ENCODE assay signal across 9 mouse cellular contexts in the genomic region with DNA sequence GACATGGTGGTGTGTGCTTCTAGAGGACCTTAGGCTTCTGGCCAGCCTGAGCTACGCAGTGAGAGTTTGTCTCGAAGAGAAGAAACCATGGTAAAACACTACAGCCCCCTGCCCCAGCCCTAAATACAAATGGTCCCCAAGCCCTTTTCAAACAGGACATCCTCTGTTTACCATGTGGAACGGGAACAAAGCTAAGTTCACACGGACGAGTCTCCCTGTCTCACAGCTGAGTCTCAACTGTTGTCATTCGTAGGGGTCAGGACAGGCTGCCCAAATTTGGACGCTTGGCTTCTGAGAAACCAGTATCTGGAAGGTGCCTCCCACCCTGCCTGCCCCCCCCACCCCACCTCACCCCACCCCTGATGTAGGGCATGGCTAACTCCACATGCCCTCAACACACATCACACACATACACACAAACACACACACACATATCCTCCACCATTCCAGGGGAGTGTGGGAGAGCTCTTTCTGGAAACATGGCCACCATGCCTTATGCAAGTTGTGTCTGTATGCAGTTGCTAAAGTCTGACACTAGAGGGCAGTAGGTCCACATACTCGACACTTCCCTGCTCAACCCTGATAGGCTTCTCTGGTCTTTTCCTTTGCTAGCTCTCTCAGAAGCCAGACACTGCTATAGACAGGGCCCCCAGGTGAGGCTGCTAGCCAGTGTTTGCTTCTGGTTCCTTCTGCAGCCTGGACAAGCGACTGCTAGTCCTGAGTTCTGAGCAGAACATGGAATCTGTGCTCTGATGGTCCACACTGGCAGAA. TPM values are rescaled to one million over a fixed set of nuclear protein-coding genes. Genes with fewer than 3 reads are reported as not detected.
DNase-seq lines count a peak whose midpoint lies in the region; ATAC-seq and TF ChIP-seq lines count a peak whose summit lies in the region.
"Not testable (repeated sequence)": the region's sequence is repeated elsewhere in the genome, so short reads cannot be mapped to it uniquely, and the experiment has no call there.
"Had no signal": no experiment of that assay in that cellular context is flagged by ENCODE, and none has a peak within 500 bp of the region (broad histone marks: within the 10 kb centered on the region; RNA-seq: fewer than 3 reads in every experiment).

No protein-coding gene starts in this region.

- H3K4me1 ChIP-seq in hindbrain, embryonic 16.5 days (ENCODE audit: control insufficient read depth, insufficient read depth, low read depth, low read length); lung, adult 2 months (ENCODE audit: control insufficient read depth, insufficient read depth, low read length); neural tube, embryonic 14.5 days (ENCODE audit: control insufficient read depth, insufficient read depth, low read length): not testable (repeated sequence)

- not testable (repeated sequence) for H3K4me2 ChIP-seq in hindbrain, embryonic 16.5 days (ENCODE audit: low read length); neural tube, embryonic 14.5 days (ENCODE audit: low read depth, low read length)

- TF ChIP-seq CTCF in lung, adult 2 months (IDR thresholded peaks at IDR 0.05; ENCODE audit: insufficient read depth, low read length), result not testable (repeated sequence)

- H3K27me3 ChIP-seq in hindbrain, embryonic 16.5 days (replicated peaks; ENCODE audit: control insufficient read depth, insufficient read depth, low read length); neural tube, embryonic 14.5 days (ENCODE audit: control insufficient read depth, insufficient read depth, low read length): not testable (repeated sequence)

- H3K9ac ChIP-seq in hindbrain, embryonic 16.5 days (ENCODE audit: low read depth, low read length); neural tube, embryonic 14.5 days (replicated peaks; ENCODE audit: low read depth, low read length): not testable (repeated sequence)

- not testable (repeated sequence) for H3K27ac ChIP-seq in hindbrain, embryonic 16.5 days (ENCODE audit: low read depth, low read length); neural tube, embryonic 14.5 days (ENCODE audit: low read depth, low read length)

- H3K4me3 ChIP-seq in hindbrain, embryonic 16.5 days (ENCODE audit: low read length); lung, adult 2 months (replicated peaks; ENCODE audit: extremely low read depth, low read depth, low read length); neural tube, embryonic 14.5 days (ENCODE audit: low read depth, low read length): not testable (repeated sequence)

- 66% methylated on average over 9 of the region's 9 CpGs for WGBS in hindbrain, embryonic 16.5 days
- 58% methylated on average over 9 of the region's 9 CpGs for WGBS in lung, adult 2 months
- 68% methylated on average over 9 of the region's 9 CpGs for WGBS in neural tube, embryonic 14.5 days

- DNase-seq in cerebellum, postnatal 4 days (ENCODE audit: low spot score in 2 of 2), result peak; percentile 16 to 43
- peak; percentile 26 to 65 for DNase-seq in frontal cortex, postnatal 36 days (ENCODE audit: low spot score in 2 of 2)
- DNase-seq in layer of hippocampus, adult 9-10 months (ENCODE audit: low spot score), result peak; percentile 65
- peak; percentile 22 for DNase-seq in lung, adult 2 months
- peak; percentile 26 for DNase-seq in thymus, postnatal 0 days (ENCODE audit: low spot score)

- H3K9me3 ChIP-seq in hindbrain, embryonic 16.5 days (ENCODE audit: control insufficient read depth, low read length), result peaks cover 20% of the 10 kb centered on the region
- H3K9me3 ChIP-seq in neural tube, embryonic 14.5 days (ENCODE audit: control insufficient read depth, low read length), result not testable (repeated sequence)

- not testable (repeated sequence) for H3K36me3 ChIP-seq in hindbrain, embryonic 16.5 days (ENCODE audit: control insufficient read depth, insufficient read depth, low read length); neural tube, embryonic 14.5 days (ENCODE audit: control insufficient read depth, insufficient read depth, low read length)

- TF ChIP-seq POLR2A in lung, adult 2 months (IDR thresholded peaks at IDR 0.05; ENCODE audit: borderline replicate concordance, extremely low read depth, low read depth, low read length), result not testable (repeated sequence)

- ATAC-seq in activated CD4-positive, CD25-positive, alpha-beta regulatory T cell, adult 4 months, result peak; percentile 40
- ATAC-seq in hindbrain, embryonic 16.5 days, result peak; percentile 94
- ATAC-seq in neural tube, embryonic 14.5 days (ENCODE audit: low read depth), result peak; percentile 90

RNA-seq across cellular contexts. Expression of gene Tcp10c, which starts 17.2 kb away (rescaled TPM):
- polyA plus RNA-seq in activated CD4-positive, CD25-positive, alpha-beta regulatory T cell, adult 4 months (2017; shearing (Covaris generic)), result not detected
- not detected in 2 replicates for polyA plus RNA-seq in hindbrain, embryonic 16.5 days (2015; fragmentation: Nextera tagmentation; extraction: Ambion mirVana)
- not detected in 2 replicates for polyA plus RNA-seq in lung, adult 2 months (2012; rRNA removed)
- polyA plus RNA-seq in neural tube, embryonic 14.5 days (2014; fragmentation: Nextera tagmentation; extraction: Ambion mirVana), result not detected in 2 replicates
- not detected in 2 replicates for polyA plus RNA-seq in thymus, postnatal 0 days (2015; fragmentation: Nextera tagmentation; extraction: Ambion mirVana)
- polyA plus RNA-seq: embryonic facial prominence, embryonic 13.5 days had no signal

Comparison
In these comparisons a context has a peak if more than half of its experiments do, and no peak if none do; other contexts are left out.
1. ATAC-seq: peak in every context shown above with its lines; median percentile 94 in hindbrain, embryonic 16.5 days; 90 in neural tube, embryonic 14.5 days; 40 in activated CD4-positive, CD25-positive, alpha-beta regulatory T cell, adult 4 months.